Mouse (Mus musculus) liver, postnatal 0 days (tissue): ENCODE results near the gene Camkk2. TPM values are rescaled to one million over a fixed set of nuclear protein-coding genes. Genes with fewer than 3 reads are reported as not detected.

Experiments
- ATAC-seq: fragments of 200-750 bp; cut with Nextera tagmentation; 2 replicates; pipeline ENCODE4 v1.8.0; 2017; ENCODE audit warnings: mild to moderate bottlenecking, moderate library complexity
- DNase-seq: peaks from one replicate; pipeline ENCODE4 v3.0.0-alpha.2; 2016
- H3K27ac ChIP-seq: fragments of 300-500 bp; sonication (generic); 2 replicates; pipeline ENCODE4 v1.5.1; 2014; ENCODE audit warnings: antibody characterized with exemption, moderate library complexity, mild to moderate bottlenecking, low read depth
- H3K27me3 ChIP-seq: fragments of 300-500 bp; sonication (generic); 2 replicates; pipeline ENCODE4 v1.6.1; 2014; ENCODE audit warnings: low read length, control low read depth, mixed read lengths; ENCODE audit not compliant: insufficient read depth
- H3K36me3 ChIP-seq: fragments of 300-500 bp; sonication (generic); replicated peaks from 2 replicates; pipeline ENCODE4 v1.6.1; 2014; ENCODE audit warnings: mild to moderate bottlenecking, control low read depth, low read length, moderate library complexity, mixed read lengths; ENCODE audit not compliant: insufficient read depth
- H3K4me1 ChIP-seq: fragments of 300-500 bp; sonication (generic); 2 replicates; pipeline ENCODE4 v1.6.1; 2014; ENCODE audit warnings: antibody characterized with exemption, mild to moderate bottlenecking, control low read depth; ENCODE audit not compliant: insufficient read depth
- H3K4me2 ChIP-seq: fragments of 300-500 bp; sonication (generic); 2 replicates; pipeline ENCODE4 v1.6.1; 2014; ENCODE audit warnings: low read depth, mild to moderate bottlenecking, low read length, moderate library complexity, mixed read lengths
- H3K4me3 ChIP-seq: fragments of 300-500 bp; sonication (generic); 2 replicates; pipeline ENCODE4 v1.5.1; 2014; ENCODE audit warnings: low read depth, low read length
- H3K9ac ChIP-seq: fragments of 300-500 bp; sonication (generic); replicated peaks from 2 replicates; pipeline ENCODE4 v1.6.1; 2014; ENCODE audit warnings: mild to moderate bottlenecking, moderate library complexity
- H3K9me3 ChIP-seq: fragments of 300-500 bp; sonication (generic); 2 replicates; pipeline ENCODE4 v1.6.1; 2016; ENCODE audit warnings: mild to moderate bottlenecking, control low read depth, low read length, mixed read lengths
- CTCF ChIP-seq: sonication (generic); IDR thresholded peaks from 2 replicates; pipeline ENCODE4 v1.5.1; 2016; ENCODE audit warnings: antibody characterized with exemption, low read depth
- EP300 ChIP-seq: IDR thresholded peaks from 2 replicates; pipeline ENCODE4 v1.6.1; 2016; ENCODE audit warnings: antibody characterized with exemption, low read depth, mild to moderate bottlenecking
- WGBS: fragments of 180-500 bp; shearing (Covaris S2); extraction: QIAGEN DNeasy Blood & Tissue Kit; methylation state at CpG from one replicate; pipeline ENCODE4 v1.1.7; 2014; ENCODE audit not compliant: insufficient replicate concordance; 5-methylcytosine and 5-hydroxymethylcytosine counted together
- polyA plus RNA-seq: library from polyadenylated mRNA; unstranded; fragments of >200 nt; fragmentation: Nextera tagmentation; extraction: Ambion mirVana; gene quantifications from 2 replicates; pipeline ENCODE4 v1.2.1, GENCODE M21; 2015

The Camkk2 gene
- polyA plus RNA-seq, 1 experiment from 2014 or later = 10.6 TPM

DNA sequence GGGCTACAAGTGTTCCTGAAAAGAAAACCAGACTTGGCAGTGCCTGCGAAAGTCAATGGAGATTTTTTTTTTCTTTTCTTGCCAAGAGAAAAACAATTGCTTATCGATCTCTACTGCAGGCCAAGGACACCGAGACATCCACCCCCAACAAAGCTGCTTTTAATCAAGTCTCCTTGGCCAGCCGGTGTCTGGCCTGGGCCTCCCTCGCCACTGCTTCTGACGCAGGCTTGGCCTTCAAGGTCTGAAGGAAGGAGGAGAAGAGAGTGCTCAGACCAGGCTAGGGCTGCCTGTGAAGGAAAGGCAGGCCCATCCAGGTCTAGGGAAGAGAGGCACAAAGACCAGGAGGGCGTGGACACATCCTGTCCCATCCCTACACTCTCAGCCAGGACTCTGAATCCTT is 8.9 kb downstream of the Camkk2 start:
- DNase-seq (no peak), ATAC-seq (no peak)
- Histone ChIP-seq H3K27ac (peak overlapping the region; percentile 85), H3K36me3 (no peaks in the 10 kb centered on the region), H3K9ac (peak overlapping the region; percentile 35), H3K4me2 (peak overlapping the region; percentile 53), H3K27me3 (no peaks in the 10 kb centered on the region), H3K9me3 (no peaks in the 10 kb centered on the region), H3K4me3 (no peak overlapping the region), H3K4me1 (peaks cover 29% of the 10 kb centered on the region)
- WGBS = 59% methylated on average over 7 of the region's 7 CpGs
- TF ChIP-seq EP300 (no peak), CTCF (no peak)

DNA sequence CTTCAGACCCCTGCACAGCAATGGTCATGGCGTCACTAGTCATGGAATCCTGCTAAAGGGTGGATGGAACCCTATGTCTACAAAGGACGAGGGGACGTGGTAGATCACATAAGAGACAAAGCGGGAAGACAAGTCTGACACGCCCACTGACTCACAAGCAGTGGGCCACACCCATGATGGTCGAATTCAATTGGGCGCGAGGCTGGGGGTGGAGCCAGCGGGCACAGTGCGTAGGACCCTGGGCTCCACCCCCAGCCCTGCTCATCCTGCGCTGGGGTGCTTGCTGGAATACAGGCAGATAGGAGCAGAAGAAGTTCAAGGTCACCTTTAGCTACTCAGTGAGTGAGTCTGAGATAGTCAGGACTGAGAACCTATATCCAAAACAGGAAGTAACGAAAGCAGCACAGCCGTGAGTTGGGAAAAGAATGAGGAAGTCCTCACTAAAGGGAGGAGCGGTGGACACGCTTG is 10.1 kb downstream of the Camkk2 start:
- H3K4me2 ChIP-seq = no peak overlapping the region
- no peaks in the 10 kb centered on the region for H3K36me3 ChIP-seq
- peak; percentile 62 for DNase-seq
- H3K9ac ChIP-seq = no peak overlapping the region
- peak; percentile 73 for ATAC-seq
- no peaks in the 10 kb centered on the region for H3K27me3 ChIP-seq
- TF ChIP-seq EP300 = no peak
- TF ChIP-seq CTCF = no peak
- no peak overlapping the region for H3K4me3 ChIP-seq
- peak overlapping the region; percentile 35 for H3K27ac ChIP-seq
- no peaks in the 10 kb centered on the region for H3K9me3 ChIP-seq
- H3K4me1 ChIP-seq = peaks cover 21% of the 10 kb centered on the region
- WGBS = 64% methylated on average over 15 of the region's 15 CpGs

DNA sequence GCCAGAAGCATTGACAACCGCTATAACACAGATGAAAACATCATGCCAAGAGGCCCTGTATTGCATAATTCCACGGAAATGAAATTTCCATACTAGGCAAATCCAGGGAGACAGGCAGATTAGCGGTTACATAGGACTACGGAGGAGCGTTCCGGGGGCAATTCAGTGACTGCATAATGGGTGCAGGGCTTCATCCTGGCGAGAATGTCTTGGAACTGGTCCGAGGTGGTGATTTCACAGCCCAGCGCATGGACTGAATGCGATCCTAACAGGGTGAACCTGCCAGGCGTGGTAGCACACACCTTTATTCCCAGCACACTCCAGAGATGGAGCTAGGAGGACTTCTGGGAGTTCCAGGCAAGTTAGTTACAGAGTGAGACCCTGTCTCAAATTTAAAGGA is 11.9 kb downstream of the Camkk2 start:
- no peak overlapping the region for H3K4me2 ChIP-seq
- TF ChIP-seq EP300 (no peak), CTCF (no peak)
- H3K27ac ChIP-seq = no peak overlapping the region
- 90% methylated on average over 11 of the region's 11 CpGs for WGBS
- DNase-seq (no peak), ATAC-seq (no peak)
- peaks cover 21% of the 10 kb centered on the region for H3K4me1 ChIP-seq
- H3K4me3 ChIP-seq = no peak overlapping the region
- H3K9me3 ChIP-seq = no peaks in the 10 kb centered on the region
- no peaks in the 10 kb centered on the region for H3K27me3 ChIP-seq
- peaks cover 4% of the 10 kb centered on the region; the same call in 1 of the 2 replicates for H3K36me3 ChIP-seq
- H3K9ac ChIP-seq = no peak overlapping the region

DNA sequence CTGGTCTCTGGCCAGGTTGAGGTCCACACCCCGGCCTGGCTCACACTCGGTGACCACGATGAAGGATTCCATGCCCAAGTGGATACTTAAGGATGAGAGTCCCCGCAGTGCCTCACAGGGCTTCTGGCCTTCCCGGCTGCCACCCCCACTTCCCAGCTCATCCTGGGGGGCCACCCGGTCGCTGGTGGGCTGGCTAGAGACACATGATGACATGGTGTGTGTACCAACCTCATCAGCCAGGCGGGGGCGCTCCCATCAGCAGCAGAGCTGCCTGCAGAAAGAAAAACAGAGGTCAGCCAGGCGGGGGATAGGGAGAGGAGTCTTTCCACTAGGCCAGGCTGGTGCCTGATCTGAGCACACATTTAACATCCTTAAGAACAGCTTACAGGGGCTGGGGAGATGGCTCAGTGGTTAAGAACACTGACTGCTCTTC is 15.2 kb downstream of the Camkk2 start:
- 64% methylated on average over 10 of the region's 10 CpGs for WGBS
- H3K9me3 ChIP-seq = no peaks in the 10 kb centered on the region
- no peak for TF ChIP-seq EP300
- TF ChIP-seq CTCF = peak; percentile 57
- no peak overlapping the region for H3K9ac ChIP-seq
- H3K27me3 ChIP-seq = no peaks in the 10 kb centered on the region
- H3K36me3 ChIP-seq = peaks cover 8% of the 10 kb centered on the region; the same call in 1 of the 2 replicates
- peaks cover 16% of the 10 kb centered on the region for H3K4me1 ChIP-seq
- no peak overlapping the region for H3K4me2 ChIP-seq
- ATAC-seq (no peak), DNase-seq (peak; percentile 57)
- H3K4me3 ChIP-seq = no peak overlapping the region
- H3K27ac ChIP-seq = 0 out of 2 replicates have a peak overlapping the region, but pooled peaks have one; percentile 34

DNA sequence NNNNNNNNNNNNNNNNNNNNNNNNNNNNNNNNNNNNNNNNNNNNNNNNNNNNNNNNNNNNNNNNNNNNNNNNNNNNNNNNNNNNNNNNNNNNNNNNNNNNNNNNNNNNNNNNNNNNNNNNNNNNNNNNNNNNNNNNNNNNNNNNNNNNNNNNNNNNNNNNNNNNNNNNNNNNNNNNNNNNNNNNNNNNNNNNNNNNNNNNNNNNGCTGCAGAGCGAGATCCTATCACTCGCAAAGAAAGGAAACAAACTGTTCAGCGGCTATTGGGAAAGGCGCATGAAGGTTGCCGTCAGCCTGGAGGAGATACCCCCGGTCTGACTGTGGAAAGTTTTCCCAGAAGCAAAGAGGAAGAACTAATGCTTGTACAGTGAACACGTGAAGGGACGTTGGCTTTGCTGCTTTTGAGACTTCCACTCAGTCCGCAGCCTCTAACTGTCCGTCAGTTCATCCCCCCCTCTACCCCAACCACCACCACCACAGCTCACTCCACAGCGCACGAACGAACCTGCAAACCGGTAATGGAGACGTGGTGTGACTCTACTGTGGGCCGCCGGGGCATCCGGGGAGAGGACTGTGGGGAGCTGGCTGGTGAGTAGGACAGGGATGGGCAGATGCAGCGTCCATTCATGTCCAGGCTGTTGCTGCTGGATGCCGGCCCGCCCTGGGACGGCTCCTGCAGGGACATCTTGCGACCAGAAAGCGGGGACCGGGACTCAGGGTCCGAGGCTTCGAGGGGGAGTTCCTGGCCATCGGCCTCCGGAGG is 15.8 kb downstream of the Camkk2 start:
- DNase-seq = no peak
- whole genome bisulfite sequencing = 77% methylated on average over 29 of the region's 29 CpGs
- H3K27me3 ChIP-seq = no peaks in the 10 kb centered on the region
- H3K9me3 ChIP-seq = no peaks in the 10 kb centered on the region
- ATAC-seq = no peak
- peaks cover 14% of the 10 kb centered on the region for H3K4me1 ChIP-seq
- H3K4me3 ChIP-seq = no peak overlapping the region
- peak overlapping the region; percentile 34; the same call in 1 of the 2 replicates for H3K27ac ChIP-seq
- H3K9ac ChIP-seq = no peak overlapping the region
- TF ChIP-seq EP300 (no peak), CTCF (no peak)
- H3K4me2 ChIP-seq = no peak overlapping the region
- peaks cover 12% of the 10 kb centered on the region; the same call in 1 of the 2 replicates for H3K36me3 ChIP-seq

DNA sequence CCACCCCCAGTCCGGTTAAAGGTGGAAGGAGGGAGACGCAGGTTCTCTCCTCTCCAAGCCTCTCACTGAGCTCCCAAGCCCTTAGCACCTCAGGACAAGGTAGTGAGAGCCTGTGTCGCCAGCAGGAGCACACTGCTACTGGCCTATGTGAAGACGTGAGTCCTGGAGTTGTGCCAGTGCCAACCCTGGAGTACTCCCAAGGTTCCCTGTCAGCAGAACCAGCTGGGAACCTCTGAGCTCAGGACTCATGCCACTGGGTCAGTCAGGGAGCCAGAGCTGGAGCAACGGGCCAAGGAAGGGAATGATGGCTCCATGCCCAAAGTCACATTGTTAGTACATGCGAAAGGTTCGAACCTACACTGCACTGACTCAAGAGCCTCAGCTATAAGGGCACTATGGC is 22.5 kb downstream of the Camkk2 start:
- WGBS = 90% methylated on average over 7 of the region's 7 CpGs
- peaks cover 14% of the 10 kb centered on the region; the same call in 1 of the 2 replicates for H3K36me3 ChIP-seq
- H3K4me2 ChIP-seq = no peak overlapping the region
- H3K27ac ChIP-seq = no peak overlapping the region
- H3K9ac ChIP-seq = no peak overlapping the region
- TF ChIP-seq CTCF = no peak
- TF ChIP-seq EP300 = no peak
- H3K4me3 ChIP-seq = no peak overlapping the region
- H3K9me3 ChIP-seq = no peaks in the 10 kb centered on the region
- peaks cover 12% of the 10 kb centered on the region for H3K4me1 ChIP-seq
- DNase-seq (no peak), ATAC-seq (no peak)
- no peaks in the 10 kb centered on the region for H3K27me3 ChIP-seq
